Mouse (Mus musculus) gastrocnemius, postnatal 4 days (tissue): Measurements from ENCODE around the gene Prss22. TPM values are rescaled to one million over a fixed set of nuclear protein-coding genes. Genes with fewer than 3 reads are reported as not detected.

Source experiments
- DNase-seq, 2 experiments: peaks; one replicate each; pipeline ENCODE4 v3.0.0; 2021 to 2022; ENCODE audit warnings: low spot score in 2 of 2, mixed read lengths in 2 of 2
- long read RNA-seq, 2 experiments: library from polyadenylated mRNA; stranded (forward); transcript quantifications; one replicate each; pipeline ENCODE4 v2.0.0; 2021
- total RNA-seq, 2 experiments: library from RNA; stranded (reverse); gene quantifications; 2 replicates each; pipeline ENCODE4 v1.2.3; 2021

Gene Prss22
- total RNA-seq: not detected
- long read RNA-seq, experiment 1: 0 reads
- long read RNA-seq, experiment 2: 0 reads

DNA sequence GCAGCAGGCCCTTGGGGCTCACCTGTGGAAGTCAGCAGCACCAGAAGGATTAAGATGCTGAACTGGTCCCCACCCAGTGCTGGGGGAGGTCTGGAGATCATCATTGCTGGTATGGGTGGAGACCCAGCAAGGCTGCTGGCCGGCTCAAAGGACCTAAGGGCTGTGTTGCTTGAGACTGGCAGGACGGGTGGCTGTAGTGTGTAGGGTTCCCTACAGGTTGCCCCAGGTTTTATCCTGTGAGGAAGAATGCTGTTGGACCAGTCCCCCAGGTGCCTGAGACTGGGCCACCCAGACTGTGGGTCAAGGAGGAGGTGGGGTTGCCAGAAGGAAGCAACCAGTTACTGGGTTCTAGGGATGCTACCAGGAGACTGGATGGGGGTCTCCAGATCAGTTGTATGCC, at the start of gene Prss22:
TSS of gene Prss22 (minus strand) at position 200 of the 400 bp plus-strand sequence.
- DNase-seq: no peak

- DNase-seq: no peak
Measured at GRCm38 (mm10) chr17:24046026-24046425, 48.1 kb upstream of the Prss22 start.

- DNase-seq: no peak
Measured at GRCm38 (mm10) chr17:24045608-24046007, 47.7 kb upstream of the Prss22 start.

GRCm38 (mm10) chr17:24044482-24044881, 46.6 kb upstream of the Prss22 start:
- DNase-seq: no peak

DNA sequence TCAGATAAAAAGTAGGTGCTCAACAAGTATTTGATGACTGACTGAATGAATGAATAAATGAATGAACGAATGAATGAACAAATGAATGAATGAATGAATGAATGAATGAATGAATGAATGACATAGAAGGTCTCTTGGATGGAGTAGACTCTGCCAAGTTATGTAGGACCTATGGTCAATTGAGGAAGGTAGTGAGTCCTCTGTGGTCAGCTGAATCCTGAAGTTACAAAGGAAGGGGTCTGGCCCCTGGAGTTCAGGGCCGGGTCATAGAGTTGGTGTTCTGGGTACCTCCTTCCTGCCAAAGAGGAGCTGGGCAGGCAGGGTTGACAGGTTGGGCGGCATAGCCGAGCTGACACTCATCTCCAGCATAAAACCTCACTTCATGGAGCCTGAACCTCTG, 39.9 kb upstream of the Prss22 start, which contains the start of gene Prss27:
TSS of gene Prss27 (plus strand) at position 301 of the 400 bp plus-strand sequence.
- no peak for DNase-seq

- no peak for DNase-seq
Measured at GRCm38 (mm10) chr17:24037360-24037759, 39.5 kb upstream of the Prss22 start.

- no peak for DNase-seq
Measured at GRCm38 (mm10) chr17:24036954-24037353, 39.1 kb upstream of the Prss22 start.

GRCm38 (mm10) chr17:24035087-24035486, 37.2 kb upstream of the Prss22 start:
- no peak for DNase-seq

GRCm38 (mm10) chr17:24030551-24030950, 32.7 kb upstream of the Prss22 start:
- no peak for DNase-seq

DNA sequence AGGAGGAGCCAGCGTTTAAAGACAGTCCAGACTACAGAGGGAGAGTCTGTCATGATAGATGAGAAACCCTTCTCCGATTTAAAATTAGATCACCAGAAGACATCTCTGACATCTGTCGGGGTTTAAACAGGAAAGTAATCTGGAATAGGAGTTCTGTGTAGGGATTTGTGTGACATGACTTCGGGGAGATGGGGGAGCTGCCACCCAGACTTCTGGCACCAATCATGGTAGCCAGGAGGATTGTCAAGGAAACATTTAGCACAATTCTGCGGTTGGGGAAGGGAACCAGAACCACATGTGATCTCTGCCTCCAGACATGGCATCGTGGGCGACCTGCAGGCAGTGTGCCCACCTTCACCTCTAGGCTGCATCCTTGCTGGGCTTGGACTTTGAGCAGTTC, 31.6 kb upstream of the Prss22 start:
- DNase-seq: no peak

- peak in 1 of 2 experiments; percentile 42 for DNase-seq
Measured at GRCm38 (mm10) chr17:24021375-24022199, 23.7 kb upstream of the Prss22 start.

DNA sequence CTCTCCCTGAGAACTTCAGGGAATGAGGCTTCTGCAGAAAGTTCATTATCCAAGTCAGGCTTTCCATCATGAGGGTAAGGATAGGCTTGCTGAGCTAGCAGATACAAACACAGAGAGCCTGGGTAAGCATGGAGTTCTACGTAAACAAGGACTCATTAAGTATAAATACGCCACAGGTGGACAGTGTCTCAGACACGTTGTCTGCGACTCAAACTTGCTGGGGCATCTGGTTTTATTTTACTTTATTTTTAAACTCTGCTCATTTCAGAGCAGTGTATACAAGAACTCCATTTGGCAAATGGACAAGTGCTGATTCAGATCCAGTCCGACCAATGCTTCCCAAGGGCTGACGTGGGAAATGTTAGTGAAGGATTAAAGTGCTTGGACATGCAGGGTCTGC, 22.8 kb upstream of the Prss22 start:
- no peak for DNase-seq

- no peak for DNase-seq
Measured at GRCm38 (mm10) chr17:24015727-24016126, 17.8 kb upstream of the Prss22 start.

DNA sequence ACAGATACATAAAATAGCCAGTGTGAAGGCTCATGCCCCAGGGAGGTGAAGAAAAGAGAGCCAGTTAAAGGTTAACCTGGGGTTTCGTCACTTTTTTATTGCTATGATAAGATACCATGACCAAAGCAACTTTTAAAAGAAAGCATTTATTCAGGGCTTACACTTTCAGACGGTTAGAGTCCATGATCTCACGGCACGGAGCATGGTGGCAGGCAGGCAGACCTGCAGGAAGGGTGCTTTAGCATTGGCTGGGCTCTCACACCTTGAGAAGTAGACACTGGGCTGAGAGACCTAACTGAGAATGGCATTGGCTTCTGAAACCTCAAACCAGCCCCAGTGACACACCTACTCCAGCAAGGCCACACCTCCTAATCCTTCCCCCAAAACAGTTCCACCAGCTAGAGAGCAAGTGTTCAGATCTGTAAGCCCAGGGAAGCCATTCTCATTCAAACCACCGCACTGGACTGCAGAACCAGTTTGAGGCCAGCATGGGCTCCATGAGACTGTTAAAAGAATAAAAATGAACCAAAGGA, 16.6 kb upstream of the Prss22 start:
- DNase-seq: no peak

DNA sequence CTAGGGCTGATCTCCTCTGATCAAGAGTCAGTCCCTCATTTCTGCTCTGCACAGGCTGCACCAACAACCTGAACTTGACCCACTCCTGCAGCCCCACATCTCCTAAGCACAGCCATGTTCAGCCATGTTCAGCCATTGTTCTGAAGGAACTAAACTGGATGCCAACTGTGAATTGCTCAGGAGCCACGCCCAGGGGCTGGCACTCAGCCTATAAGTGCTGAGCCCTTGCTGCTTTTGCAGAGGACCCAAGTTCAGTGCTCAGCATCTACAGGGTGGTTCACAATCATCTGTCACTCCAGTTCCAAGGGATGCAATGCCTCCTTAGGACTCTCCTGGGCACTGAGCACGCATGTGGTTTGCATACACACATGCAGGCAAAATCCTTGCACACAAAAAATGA, 15.0 kb upstream of the Prss22 start:
- DNase-seq: no peak

DNA sequence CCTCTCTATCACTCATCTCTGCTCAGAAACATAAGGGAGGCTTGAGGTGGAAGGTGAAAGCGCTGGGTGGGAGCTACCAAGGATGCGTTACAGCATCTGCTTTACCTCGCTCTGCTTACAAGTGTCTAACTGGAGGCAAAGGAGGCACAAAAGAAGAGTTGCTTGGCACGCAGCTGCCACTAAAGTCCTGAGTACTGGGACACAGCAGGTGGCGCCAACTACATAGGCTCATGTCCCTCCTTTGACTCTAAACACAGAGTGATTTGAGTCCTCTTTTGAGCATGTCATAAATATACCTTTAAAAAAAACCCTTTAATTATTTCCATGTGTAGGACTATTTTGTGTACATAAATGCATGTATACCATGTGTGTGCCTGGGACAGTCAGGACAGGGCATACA, 11.7 kb upstream of the Prss22 start:
- DNase-seq: no peak

DNA sequence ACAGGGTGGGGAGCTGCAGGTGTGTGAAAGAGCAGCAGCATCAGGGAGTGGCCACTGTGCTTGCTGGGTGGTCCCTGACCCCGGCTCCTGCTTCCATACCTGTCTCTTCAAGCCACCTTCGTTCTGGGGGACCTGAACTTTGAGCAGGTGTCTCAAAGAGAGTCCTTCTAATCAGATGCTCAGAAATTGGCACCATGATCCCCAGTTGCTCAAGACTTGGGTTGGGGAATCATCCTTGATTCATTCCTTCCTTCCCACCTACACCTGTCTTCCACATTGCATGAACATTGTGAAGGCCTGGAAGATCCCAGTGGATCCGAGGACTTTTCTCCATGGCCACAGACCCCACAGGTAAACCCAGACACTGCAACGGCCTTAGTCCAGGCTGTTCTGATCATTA, 10.2 kb upstream of the Prss22 start:
- no peak for DNase-seq

GRCm38 (mm10) chr17:24007391-24007790, 9.5 kb upstream of the Prss22 start:
- DNase-seq: no peak

GRCm38 (mm10) chr17:24006930-24007329, 9.0 kb upstream of the Prss22 start:
- no peak for DNase-seq

- DNase-seq: no peak
Measured at GRCm38 (mm10) chr17:24005049-24005448, 7.1 kb upstream of the Prss22 start.

GRCm38 (mm10) chr17:24004071-24004665, 6.3 kb upstream of the Prss22 start:
- no peak for DNase-seq

DNA sequence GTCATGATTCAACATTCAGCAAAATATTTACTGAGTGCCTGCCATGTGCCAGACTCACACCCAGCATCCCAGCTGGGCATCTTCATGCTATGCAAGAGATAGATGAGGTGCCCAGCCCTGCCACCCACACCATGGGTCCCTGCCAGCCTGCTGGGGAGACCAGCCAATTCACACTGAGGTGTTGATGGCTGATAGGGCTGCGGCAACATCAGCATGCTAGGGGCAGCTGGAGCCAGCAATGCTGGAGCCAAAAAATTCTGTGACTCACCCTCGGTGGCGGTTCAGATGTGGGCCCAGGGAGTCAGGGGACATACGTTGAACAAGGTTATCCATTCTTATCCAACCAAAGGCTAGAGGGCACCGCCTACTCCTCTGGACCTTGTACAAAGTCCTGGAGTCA, 2.5 kb upstream of the Prss22 start:
- peak in 1 of 2 experiments; percentile 26 for DNase-seq
